Mouse (Mus musculus) hindbrain, embryonic 11.5 days (tissue): ENCODE measurements around the gene Ccer2. TPM values are rescaled to one million over a fixed set of nuclear protein-coding genes. Genes with fewer than 3 reads are reported as not detected.
A peak's percentile ranks its signal among the peaks of the same experiment; 100 is the strongest.

Experiments used
- ATAC-seq: fragments of 200-750 bp; cut with Nextera tagmentation; 2 replicates; pipeline ENCODE4 v1.8.0; 2017; ENCODE audit warnings: mild to moderate bottlenecking, moderate TSS enrichment, moderate library complexity; ENCODE audit not compliant: low FRiP score
- DNase-seq: peaks from one replicate; pipeline ENCODE4 v3.0.0-alpha.2; 2015; ENCODE audit warnings: low spot score
- H3K27ac ChIP-seq: fragments of 300-500 bp; sonication (generic); 2 replicates; pipeline ENCODE4 v1.5.1; 2014; ENCODE audit warnings: mild to moderate bottlenecking, low read depth, low read length
- H3K27me3 ChIP-seq: fragments of 300-500 bp; sonication (generic); 2 replicates; pipeline ENCODE4 v1.6.1; 2014; ENCODE audit warnings: mild to moderate bottlenecking, low read length, moderate library complexity, mixed read lengths; ENCODE audit not compliant: control insufficient read depth, insufficient read depth
- H3K36me3 ChIP-seq: fragments of 300-500 bp; sonication (generic); 2 replicates; pipeline ENCODE4 v1.6.1; 2014; ENCODE audit warnings: mild to moderate bottlenecking, low read length, moderate library complexity, mixed read lengths; ENCODE audit not compliant: control insufficient read depth, insufficient read depth
- H3K4me1 ChIP-seq: fragments of 300-500 bp; sonication (generic); replicated peaks from 2 replicates; pipeline ENCODE4 v1.6.1; 2014; ENCODE audit warnings: low read length, mixed read lengths; ENCODE audit not compliant: control insufficient read depth, insufficient read depth
- H3K4me2 ChIP-seq: fragments of 300-500 bp; sonication (generic); replicated peaks from 2 replicates; pipeline ENCODE4 v1.6.1; 2014; ENCODE audit warnings: mild to moderate bottlenecking, low read depth, low read length
- H3K4me3 ChIP-seq: fragments of 300-500 bp; sonication (generic); 2 replicates; pipeline ENCODE4 v1.5.1; 2014; ENCODE audit warnings: low read depth, low read length
- H3K9ac ChIP-seq: fragments of 300-500 bp; sonication (generic); 2 replicates; pipeline ENCODE4 v1.6.1; 2014; ENCODE audit warnings: low read depth, low read length
- H3K9me3 ChIP-seq: fragments of 300-500 bp; sonication (generic); 2 replicates; pipeline ENCODE4 v1.6.1; 2016; ENCODE audit warnings: low read length; ENCODE audit not compliant: control insufficient read depth
- WGBS: fragments of 180-500 bp; shearing (Covaris S2); extraction: QIAGEN DNeasy Blood & Tissue Kit; methylation state at CpG from one replicate; pipeline ENCODE4 v1.1.7; 2014; 5-methylcytosine and 5-hydroxymethylcytosine counted together
- polyA plus RNA-seq: library from polyadenylated mRNA; unstranded; fragments of >200 nt; fragmentation: Nextera tagmentation; extraction: Ambion mirVana; gene quantifications from 2 replicates; pipeline ENCODE4 v1.2.1, GENCODE M21; 2014

Ccer2 gene
- polyA plus RNA-seq, 1 experiment from 2014 or later, result 0.97 TPM

DNA sequence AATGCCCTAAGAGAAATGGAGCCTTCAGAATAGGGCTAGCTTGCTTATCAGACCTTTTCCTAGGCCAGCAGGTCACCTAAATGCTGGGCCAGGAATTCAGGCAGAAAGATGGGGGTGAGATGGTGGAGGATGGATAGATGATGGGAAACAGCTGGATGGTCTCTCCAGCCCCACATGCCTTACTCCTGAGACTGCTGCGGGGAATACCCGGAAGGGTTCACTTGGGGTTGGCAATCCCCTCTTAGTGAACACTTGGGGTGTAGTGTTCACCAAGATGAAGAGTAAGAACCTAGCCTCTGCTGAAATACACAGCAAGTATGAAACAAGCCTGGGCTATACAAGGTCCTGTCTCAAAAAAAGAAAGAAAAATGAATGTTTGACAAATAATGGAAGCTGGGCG is 33.3 kb downstream of the Ccer2 start:
- DNase-seq (no peak), ATAC-seq (no peak)
- 80% methylated on average over 3 of the region's 3 CpGs for WGBS
- Histone ChIP-seq H3K27me3 (no peaks in the 10 kb centered on the region), H3K4me2 (no peak overlapping the region), H3K4me3 (no peak overlapping the region), H3K4me1 (no peaks in the 10 kb centered on the region; the same call in 1 of the 2 replicates), H3K27ac (no peak overlapping the region), H3K36me3 (0 out of 2 replicates have a peak, but pooled peaks cover 2% of the 10 kb centered on the region), H3K9me3 (no peaks in the 10 kb centered on the region), H3K9ac (no peak overlapping the region)

DNA sequence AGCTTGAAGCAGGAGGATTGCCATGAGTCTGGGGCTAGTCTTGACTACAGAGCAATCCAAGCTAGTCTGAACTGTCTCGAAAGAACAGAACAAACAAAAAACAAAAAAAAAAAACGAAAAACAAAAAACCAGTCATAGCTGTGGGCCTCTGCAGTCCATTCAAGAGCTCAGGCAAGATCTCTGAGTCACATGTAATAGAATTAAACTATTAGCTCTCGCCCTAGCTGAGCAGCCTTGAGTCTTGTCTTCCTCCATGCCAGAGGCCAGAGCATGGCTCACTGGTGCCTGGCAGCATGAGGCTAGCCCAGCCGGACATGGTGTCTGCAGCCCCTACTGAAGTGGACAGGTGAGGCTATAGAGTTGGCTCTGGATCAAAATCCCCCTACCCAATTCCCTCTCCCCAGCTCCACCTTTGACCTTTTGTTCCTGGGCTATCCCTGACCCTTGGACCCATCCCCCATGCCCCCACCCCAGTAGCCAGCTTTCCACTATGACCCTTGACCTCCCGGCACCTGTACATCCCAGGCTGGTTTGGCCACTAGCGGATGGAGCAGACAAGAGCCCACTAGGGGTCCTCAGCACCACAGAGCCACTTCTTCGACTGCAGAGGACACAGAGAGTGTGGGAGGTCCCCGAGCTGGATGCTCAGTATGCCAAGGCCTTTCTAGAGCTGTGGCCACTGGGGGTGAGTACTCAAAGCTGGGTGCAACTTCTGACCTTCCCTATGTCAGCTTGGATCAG is 34.3 kb downstream of the Ccer2 start:
- Histone ChIP-seq H3K4me3 (no peak overlapping the region), H3K36me3 (0 out of 2 replicates have a peak, but pooled peaks cover 2% of the 10 kb centered on the region), H3K4me1 (no peaks in the 10 kb centered on the region; the same call in 1 of the 2 replicates), H3K4me2 (no peak overlapping the region), H3K27ac (no peak overlapping the region), H3K9ac (no peak overlapping the region), H3K27me3 (no peaks in the 10 kb centered on the region), H3K9me3 (no peaks in the 10 kb centered on the region)
- DNase-seq (peak; percentile 33), ATAC-seq (no peak)
- 45% methylated on average over 8 of the region's 8 CpGs for WGBS

DNA sequence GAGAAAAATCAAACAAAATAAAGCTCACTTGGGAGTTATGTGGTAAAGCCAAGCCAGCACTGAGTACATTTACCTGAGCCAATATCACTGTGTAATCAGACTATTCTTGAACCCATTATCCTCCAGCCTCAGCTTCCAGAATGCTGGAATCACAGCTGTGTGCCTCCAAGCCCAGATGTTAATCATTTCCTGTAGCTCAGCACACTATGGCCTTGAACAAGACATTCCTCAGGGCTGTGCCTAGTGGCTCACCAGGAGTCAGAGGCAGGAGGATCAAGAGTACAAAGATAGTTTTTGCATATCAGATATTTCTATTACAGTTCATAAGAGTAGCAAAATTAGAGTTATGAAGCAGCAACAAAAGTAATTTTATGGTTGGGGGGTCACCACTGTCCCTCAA is 35.7 kb downstream of the Ccer2 start:
- no peaks in the 10 kb centered on the region for H3K9me3 ChIP-seq
- H3K4me1 ChIP-seq, result no peaks in the 10 kb centered on the region; the same call in 1 of the 2 replicates
- 0 out of 2 replicates have a peak, but pooled peaks cover 2% of the 10 kb centered on the region for H3K36me3 ChIP-seq
- H3K27ac ChIP-seq, result no peak overlapping the region
- H3K4me3 ChIP-seq, result no peak overlapping the region
- no peak overlapping the region for H3K9ac ChIP-seq
- DNase-seq (no peak), ATAC-seq (no peak)
- no peak overlapping the region for H3K4me2 ChIP-seq
- H3K27me3 ChIP-seq, result no peaks in the 10 kb centered on the region

DNA sequence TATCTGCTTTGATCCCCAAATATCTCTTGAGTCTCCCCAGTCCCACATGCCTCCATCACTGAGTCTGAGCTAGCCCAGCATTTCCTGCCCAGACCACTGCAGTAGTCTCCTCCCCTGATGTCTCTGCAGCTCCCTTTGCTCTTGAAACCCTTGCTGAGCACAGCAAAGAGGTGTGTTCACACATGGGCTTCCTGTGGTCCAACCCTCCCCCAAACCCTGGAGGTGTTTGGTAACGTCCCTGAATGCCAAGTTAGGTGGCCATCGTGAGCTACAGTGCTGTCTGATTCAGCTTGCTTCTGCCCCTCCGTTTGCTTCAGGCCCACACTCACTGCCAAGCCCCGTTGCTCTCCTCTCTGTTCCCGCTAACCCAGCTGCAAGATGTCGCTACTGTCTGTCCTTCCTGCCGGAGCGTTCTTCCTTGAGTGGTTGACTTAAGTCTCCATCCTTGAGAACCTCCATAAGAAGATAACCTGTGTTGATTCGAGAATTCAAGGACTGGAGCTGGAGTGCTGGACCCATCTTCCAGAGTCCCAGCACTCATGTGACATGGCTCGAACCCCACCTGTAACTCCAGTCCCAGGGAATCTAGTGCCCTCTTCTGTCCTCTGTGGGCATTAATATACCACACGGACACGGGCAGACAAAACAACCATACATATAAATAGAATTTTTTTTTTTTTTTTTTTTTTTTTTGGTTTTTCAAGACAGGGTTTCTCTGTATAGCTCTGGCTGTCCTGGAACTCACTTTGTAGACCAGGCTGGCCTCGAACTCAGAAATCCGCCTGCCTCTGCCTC is 36.6 kb downstream of the Ccer2 start:
- DNase-seq, result no peak
- Histone ChIP-seq H3K9me3 (no peaks in the 10 kb centered on the region), H3K4me2 (no peak overlapping the region), H3K4me3 (no peak overlapping the region), H3K36me3 (no peaks in the 10 kb centered on the region), H3K27me3 (no peaks in the 10 kb centered on the region), H3K9ac (no peak overlapping the region), H3K27ac (no peak overlapping the region), H3K4me1 (no peaks in the 10 kb centered on the region; the same call in 1 of the 2 replicates)
- no peak for ATAC-seq
- 80% methylated on average over 12 of the region's 14 CpGs for WGBS

DNA sequence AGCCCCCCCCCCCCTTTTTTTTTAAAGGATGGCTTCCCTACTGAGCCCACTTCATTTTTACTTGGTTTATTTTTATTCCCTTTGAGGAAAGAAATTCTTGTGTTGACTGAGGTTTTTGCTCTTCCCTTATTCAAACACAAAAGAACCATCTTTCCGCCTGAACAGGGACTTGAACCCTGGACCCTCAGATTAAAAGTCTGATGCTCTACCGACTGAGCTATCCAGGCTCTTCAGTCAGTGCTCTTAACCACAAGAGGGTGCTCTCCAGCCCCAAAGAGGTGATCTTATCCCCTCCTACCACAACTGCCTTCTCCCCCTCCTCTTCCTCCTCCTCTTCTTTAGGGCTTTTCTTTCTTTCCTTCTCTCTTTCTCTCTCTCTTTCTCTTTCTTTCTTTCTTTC is 37.9 kb downstream of the Ccer2 start:
- H3K9me3 ChIP-seq, result no peaks in the 10 kb centered on the region
- DNase-seq (no peak), ATAC-seq (no peak)
- no peak overlapping the region for H3K9ac ChIP-seq
- 31% methylated on average over 2 of the region's 2 CpGs for WGBS
- H3K36me3 ChIP-seq, result no peaks in the 10 kb centered on the region
- no peak overlapping the region for H3K4me2 ChIP-seq
- H3K4me3 ChIP-seq, result no peak overlapping the region
- H3K27ac ChIP-seq, result no peak overlapping the region
- no peaks in the 10 kb centered on the region for H3K27me3 ChIP-seq
- no peaks in the 10 kb centered on the region; the same call in 1 of the 2 replicates for H3K4me1 ChIP-seq

DNA sequence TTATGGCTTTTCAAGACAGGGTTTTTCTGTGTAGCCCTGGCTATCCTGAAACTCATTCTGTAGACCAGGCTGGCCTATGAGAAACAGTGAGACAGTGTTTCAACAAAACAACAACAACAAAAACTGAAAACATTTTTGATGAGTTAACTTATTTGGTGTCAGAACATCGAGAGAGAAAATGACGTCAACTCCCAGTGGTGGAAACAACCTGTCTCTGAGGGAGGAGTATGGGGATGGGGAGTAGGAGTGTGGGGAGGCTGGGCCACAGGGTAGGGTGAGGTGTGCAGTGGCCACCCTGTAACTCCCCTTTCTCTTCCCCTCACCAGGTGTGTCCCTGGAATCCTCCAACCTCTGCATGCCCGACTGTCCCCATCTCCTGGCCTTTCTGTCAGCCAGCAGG is 38.5 kb downstream of the Ccer2 start:
- no peaks in the 10 kb centered on the region for H3K36me3 ChIP-seq
- H3K9me3 ChIP-seq, result no peaks in the 10 kb centered on the region
- no peak overlapping the region for H3K4me2 ChIP-seq
- H3K27ac ChIP-seq, result no peak overlapping the region
- ATAC-seq (no peak), DNase-seq (no peak)
- H3K27me3 ChIP-seq, result no peaks in the 10 kb centered on the region
- H3K4me1 ChIP-seq, result no peaks in the 10 kb centered on the region
- H3K4me3 ChIP-seq, result no peak overlapping the region
- no peak overlapping the region for H3K9ac ChIP-seq
- WGBS, result 86% methylated on average over 3 of the region's 3 CpGs

DNA sequence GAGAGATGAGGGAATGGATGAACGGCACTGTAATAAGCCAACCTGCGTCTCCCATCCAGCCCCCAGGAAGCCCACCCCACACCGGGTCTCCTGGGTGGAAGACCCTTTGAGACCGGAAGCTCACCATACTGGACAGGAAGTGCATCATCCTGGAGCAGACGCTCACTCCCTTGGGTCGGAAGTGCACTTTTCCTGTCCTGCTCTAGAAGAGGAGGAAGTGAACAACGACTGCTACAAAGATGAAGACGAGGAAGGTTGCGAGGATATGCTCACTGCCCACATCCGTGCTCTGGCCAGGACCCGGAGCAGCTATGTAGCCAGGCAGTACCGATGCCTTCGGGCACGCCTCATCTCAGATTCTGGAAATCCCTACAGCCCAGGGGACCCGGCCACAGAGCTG is 39.9 kb downstream of the Ccer2 start:
- H3K27ac ChIP-seq, result no peak overlapping the region
- DNase-seq (no peak), ATAC-seq (no peak)
- H3K36me3 ChIP-seq, result no peaks in the 10 kb centered on the region
- H3K9ac ChIP-seq, result no peak overlapping the region
- WGBS, result 74% methylated on average over 15 of the region's 15 CpGs
- no peak overlapping the region for H3K4me3 ChIP-seq
- no peak overlapping the region for H3K4me2 ChIP-seq
- no peaks in the 10 kb centered on the region for H3K27me3 ChIP-seq
- no peaks in the 10 kb centered on the region for H3K9me3 ChIP-seq
- H3K4me1 ChIP-seq, result no peaks in the 10 kb centered on the region

DNA sequence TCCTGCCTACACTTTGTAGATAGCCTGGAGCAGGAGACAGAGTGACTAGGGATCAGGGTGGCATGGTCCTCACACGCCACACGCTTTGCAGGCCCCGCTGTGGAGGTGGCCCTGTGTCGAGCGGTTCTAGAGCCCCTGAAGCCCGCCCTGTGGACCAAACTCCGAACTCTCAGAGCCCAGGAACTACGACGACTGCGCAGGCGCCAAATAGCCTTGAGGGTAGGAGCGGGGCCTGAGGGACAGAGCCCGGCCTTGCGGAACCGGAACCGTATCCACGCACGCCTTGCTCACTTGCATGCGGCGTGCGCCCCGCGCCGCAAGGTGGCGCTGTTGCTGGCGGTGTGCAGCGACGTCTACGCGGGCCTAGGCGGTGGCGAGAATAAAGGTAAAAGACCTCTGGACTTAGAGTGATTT is 40.6 kb downstream of the Ccer2 start:
- Histone ChIP-seq H3K4me3 (peak overlapping the region; percentile 14), H3K4me1 (no peaks in the 10 kb centered on the region), H3K9me3 (no peaks in the 10 kb centered on the region), H3K27me3 (no peaks in the 10 kb centered on the region), H3K9ac (peak overlapping the region; percentile 50), H3K36me3 (no peaks in the 10 kb centered on the region), H3K4me2 (peak overlapping the region; percentile 28), H3K27ac (no peak overlapping the region)
- DNase-seq (peak; percentile 85), ATAC-seq (peak; percentile 60)
- WGBS, result 20% methylated on average over 32 of the region's 32 CpGs
